Mouse (Mus musculus) frontal cortex, adult 2 months (tissue): ENCODE measurements around the gene Sh3glb2. TPM values are rescaled to one million over a fixed set of nuclear protein-coding genes. Genes with fewer than 3 reads are reported as not detected.

Source experiments
- DNase-seq, 2 experiments: peaks; one replicate each; pipeline ENCODE4 v3.0.0; 2022; ENCODE audit warnings: low spot score in 1 of 2; ENCODE audit errors: extremely low spot score in 1 of 2
- polyA plus RNA-seq: library from polyadenylated mRNA; depleted of rRNA; stranded (reverse); fragments of >200 nt; gene quantifications from 2 replicates; pipeline ENCODE4 v1.2.3, GENCODE M21; 2012; rRNA removed

Sh3glb2 gene
- polyA plus RNA-seq = 569 and 584 TPM in 2 replicates

DNA sequence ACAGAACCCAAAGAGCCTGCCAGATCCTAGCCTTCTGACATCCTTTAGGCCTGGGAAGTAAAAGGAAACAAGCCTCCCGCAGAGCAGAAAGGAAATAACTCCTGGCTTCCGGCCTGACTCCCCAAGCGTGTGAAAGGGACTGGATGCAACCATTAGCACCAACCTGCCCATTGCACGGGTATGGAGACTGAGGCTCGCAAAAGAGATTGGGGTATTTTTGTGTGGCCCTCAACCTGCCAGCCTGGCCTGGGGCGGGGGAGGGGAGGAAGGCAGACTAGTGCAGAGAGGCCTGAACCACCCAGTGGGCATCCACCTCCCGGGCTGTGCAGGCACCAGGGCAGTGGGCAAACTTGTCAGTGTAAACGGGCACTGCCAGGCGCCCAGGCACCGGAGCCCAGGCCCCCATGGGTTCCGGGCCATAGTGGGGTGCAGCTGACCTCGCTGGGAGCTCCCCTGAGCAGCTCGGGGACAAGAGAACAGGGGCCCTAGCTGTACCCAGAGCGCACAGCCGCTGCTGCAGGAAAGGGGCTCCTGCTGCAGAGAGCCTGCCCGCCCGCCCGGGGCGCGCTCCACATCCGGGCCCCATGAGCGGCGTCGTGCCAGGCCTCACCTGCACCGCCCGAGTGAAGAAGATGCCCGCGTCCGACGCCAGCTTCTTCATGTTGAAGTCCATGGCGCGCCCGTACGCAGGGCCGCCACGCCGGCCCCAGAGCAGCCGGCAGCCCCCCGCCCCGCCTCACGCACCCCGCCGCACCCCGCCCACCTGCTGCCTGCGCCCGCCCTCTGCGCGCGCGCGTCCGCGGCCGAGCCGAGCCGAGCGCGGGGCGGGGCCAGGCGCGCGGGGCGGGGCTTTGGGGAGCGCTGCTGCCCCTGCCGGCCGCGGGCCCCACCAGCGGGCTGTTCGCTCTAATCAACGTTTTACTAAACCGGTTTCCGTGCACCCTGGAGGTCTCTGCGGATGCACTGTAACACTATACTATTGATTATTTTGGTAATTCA, at the start of gene Sh3glb2:
Gene Sh3glb2 (minus strand): TSS at position 805 of the 999 bp plus-strand sequence.
- DNase-seq = peak in 1 of 2 experiments; percentile 78

DNA sequence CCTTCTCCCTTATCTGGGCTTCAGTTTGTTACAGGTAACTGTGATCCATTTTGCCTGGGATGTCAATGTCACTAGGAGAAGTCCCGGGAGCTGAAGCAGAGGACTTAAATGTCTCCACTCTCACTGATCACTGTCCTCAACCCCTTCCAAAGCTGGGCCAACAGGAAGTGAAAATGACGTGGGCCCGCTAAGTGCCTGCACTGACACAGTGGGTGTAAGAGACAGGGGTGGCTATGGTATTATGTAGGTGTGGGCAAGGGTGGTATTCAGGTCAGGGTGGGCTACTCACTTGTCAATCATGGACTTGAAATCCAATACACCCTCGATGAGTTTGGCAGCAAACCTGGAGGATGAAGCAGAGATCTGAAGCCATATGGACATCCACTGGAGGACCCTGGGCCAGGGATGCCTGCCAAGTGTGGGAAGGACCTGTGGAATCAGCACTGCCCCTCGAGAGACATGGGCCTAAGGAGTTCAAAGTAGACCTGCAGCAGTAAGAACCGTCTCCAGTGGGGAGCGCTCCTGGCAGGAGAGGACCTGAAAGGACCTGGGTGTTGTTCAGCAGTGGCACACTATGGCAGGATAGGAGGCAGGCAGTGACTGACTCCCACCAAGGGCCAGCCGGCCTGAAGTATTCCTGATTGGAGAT, 49.4 kb upstream of the Sh3glb2 start:
- DNase-seq = no peak

DNA sequence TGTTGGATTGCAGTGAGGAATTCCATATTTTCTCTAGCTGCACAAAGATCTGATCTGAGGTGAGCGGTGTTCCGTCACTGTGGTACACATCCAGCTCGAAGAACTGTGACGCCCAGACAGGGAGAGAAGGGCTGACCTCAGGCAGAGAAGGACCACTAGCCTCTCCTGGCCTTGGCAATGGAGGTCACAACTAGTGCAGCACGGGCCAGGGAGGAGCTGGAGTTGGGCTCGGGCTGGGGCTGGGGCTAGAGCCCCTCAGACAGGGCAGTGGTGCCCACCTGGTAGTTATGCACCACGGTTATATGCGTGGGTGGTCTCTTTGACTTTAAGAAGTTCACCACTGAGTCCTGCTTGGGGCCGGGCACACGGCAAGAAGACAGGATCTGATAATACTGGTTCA, 48.6 kb upstream of the Sh3glb2 start:
- no peak for DNase-seq

DNA sequence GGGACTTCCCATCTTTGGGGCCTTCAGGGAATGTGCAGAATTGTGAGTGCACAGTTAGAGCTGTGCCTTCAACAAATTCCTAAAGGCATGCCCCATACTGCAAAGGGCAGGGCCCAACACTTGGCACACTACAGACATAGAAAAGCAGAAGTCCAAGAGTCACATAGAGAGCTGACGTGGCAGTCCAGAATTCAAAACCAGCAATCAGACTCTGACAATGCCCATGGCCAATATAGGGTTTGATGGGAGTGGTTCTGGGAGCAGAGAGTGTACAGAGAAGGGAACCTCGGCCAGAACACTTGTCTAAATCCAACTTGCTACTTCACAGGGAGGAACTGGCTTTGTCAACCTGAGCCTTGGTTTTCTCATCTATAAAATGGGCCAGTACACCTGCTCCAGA, 48.1 kb upstream of the Sh3glb2 start:
- no peak for DNase-seq

DNA sequence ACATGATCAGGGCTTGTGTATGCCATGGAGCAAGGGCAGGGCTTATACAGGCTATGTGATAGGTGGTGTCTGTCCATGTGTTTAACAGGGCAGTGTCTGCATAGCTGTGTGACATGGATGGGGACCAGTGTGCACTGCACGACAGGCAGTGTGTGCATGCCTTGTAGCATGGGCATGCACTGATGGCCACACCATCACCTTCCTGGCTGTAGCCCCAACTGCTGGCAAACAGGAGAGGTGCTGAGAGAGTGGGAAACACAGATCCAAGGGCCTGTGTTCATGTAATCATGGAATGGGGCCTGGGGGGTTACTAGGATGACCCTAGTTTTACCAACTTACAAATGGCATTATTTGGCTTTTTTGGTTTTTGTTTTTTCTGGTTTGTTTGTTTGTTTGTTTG, 44.7 kb upstream of the Sh3glb2 start:
- DNase-seq = no peak

DNA sequence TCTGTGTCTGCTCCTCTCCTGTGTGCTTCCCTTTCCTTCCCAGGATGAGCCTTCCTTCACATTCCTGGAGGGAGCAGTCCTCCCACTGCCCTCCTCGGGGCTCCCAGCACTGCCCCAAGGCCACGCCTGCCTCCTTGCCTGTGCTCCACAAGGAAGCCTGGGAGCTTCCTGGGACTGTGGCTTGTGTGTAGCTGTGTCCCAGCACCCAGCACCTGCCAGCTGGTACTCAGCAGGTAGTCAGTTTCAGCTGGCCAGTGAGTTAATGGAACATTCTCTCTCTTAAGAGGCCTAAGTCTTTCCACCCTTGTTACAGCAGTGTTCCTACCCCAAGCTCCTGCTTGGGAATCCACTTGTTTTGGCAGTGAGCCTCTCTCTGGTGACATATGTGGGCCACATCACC, 43.7 kb upstream of the Sh3glb2 start:
- no peak for DNase-seq

DNA sequence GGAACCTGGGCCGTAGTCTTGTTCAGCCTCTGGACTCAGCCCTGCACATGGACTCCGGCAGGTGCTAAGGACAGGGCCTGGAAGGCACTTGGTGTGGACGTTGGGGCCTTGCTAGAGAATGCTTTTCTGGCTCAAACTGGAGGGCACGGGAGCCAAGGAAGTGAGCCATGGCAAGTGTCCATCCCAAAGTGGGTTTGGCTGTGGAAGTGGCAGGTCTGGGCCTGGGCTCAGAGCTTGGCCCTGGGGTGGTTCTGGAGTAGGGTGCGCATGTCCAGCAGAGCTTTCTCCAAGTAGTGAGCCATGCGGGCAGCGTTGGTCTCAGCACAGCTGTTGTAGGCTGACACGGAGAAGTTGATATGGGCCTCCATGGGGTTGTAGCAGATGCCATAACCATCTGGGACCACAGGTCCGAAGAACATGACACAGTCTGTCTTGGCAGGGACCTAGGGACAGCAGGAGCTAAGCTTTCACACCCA, 43.3 kb upstream of the Sh3glb2 start:
- DNase-seq = no peak

DNA sequence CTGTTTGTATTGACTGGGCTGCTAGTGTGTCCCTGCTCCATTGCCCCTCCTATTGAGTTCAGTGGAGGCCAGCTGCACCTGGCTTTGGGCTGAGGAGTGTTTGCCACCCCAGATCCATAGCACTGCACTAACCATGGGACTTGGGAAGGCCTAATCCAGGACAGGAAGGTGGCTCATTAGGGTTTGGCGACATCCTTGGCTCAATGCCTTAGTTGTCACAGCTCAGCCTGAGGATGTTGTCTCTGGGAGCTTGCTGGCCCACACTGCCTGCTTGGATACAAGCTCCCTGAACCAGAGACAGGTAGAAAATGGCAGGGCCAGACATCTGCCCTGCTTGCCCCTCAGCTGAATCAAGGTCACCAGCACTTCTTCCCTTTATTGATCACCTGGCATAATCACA, 42.4 kb upstream of the Sh3glb2 start:
- no peak for DNase-seq

DNA sequence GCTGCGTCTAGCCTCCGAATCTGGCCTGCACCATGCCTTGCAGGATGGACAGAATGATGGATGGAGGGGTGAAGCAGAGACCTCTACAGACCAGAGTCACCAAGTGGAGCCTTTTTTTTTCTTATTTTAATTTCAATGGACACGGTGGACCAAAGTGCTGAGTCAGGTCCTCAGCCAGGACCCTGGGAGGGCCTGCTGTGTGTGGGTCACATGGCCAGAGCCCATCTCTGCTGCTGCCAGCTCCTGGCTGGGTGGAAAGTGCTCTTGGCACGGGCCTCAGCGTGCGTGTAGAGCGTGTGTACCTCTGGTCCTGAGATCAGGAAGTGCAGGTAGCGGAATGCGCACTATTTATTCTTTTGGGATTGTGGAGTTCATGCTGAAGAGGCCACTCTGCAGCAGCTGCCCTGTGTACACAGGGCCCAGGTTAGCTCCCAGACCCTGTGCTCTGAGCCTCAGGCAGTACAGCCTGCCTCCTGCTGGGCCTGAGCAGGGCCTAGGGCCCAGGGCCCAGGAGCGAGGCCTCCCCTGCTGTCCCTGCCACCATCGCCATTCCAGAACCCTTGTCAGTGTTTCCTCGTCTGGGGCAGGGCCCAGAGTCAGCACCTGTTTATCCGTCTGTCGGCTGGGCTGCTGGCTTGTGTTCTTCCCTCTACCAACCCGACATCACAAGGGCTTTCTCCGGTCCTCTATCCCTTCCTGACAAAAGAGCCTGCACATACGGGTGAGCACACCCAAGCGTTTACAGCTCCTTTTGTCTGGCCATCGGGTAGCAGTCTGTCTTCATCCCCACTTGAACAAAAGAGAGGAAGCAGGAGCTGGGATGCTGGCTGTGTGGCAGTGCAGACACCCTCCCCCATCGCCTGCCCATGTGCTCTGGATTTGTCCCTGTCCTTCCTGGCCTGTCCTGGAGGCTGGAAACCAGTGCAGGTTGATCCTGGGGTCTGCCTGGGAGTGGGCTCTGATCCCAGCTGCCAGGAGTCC, 40.3 kb upstream of the Sh3glb2 start:
- no peak for DNase-seq

DNA sequence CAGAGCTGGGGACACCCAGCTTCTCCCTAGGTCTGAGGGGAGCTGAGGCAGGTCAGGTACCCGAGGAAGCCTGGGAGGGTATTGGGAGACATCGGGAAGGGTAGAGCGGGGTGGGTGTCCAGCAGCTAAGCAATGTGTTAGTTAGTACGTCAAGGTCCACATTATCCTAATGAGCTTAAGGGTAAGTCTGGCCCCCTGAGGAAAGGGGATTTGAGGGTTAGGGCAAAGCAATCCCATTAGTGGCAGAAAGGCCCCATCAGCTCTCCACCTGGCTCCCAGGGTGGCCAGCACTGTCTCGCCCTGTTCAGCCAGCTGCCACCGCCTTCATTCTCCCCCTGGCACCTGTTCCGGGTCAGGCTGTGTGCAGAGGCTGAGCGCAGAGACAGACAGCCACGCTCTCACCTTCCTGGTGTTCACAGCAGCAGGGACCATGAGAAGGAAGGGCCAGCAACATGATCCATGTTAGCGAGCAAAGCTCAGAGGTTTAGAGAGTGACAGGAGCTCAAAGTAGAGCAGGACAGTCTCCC, 38.9 kb upstream of the Sh3glb2 start:
- DNase-seq = no peak

DNA sequence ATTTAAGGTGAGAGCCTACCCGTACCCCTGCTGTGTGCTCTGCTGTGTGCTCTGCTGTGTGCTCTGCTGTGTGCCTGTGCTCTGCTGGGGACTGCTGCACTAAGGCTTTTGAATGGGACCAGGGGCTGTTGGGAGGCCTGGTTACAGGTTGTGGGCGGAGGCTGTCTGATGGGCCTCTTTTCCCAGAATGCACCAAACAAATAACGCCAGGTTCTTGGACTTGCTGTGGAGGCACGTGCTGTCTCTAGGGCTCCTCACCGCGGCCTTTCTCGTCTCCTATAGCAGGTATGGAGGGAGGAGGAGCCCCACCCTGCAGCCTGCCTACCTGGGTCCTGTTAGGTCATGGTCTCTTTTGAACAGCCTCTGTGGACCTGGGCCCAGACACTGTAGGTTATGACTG, 37.1 kb upstream of the Sh3glb2 start:
- DNase-seq = no peak

DNA sequence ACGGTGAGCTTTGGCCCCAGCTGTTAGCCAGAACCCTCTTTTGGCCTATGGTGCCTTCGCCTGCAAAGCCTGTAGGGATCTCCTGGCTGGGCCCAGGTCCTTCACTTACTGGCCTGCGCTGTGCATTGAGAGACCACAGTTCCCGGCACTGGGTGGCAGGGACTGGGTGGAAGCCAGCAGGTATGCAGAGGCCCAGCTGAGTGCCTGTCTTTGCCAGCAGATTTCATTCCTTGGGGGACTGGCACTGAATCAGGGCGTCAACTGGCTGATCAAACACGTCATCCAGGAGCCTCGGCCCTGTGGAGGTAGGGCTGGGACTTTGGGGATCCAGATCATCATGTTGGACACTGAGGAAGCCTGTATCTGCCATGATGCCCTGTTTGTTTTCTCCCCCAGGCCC, 36.6 kb upstream of the Sh3glb2 start:
- DNase-seq = no peak

DNA sequence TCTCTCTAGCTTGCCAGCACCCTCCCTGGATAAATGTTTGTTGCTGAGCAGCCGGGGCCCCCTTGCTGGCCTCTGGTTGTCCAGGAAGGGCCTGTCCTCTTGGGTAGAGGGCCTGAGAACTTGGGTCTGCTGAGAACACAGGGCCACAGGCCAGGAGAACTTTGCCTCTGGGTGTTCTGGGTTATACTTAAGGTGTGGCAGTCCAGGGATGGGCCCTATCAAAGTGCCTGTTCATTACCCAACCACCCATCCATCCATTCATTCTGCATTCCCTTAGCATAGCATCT, 34.2 kb upstream of the Sh3glb2 start:
- DNase-seq = no peak

DNA sequence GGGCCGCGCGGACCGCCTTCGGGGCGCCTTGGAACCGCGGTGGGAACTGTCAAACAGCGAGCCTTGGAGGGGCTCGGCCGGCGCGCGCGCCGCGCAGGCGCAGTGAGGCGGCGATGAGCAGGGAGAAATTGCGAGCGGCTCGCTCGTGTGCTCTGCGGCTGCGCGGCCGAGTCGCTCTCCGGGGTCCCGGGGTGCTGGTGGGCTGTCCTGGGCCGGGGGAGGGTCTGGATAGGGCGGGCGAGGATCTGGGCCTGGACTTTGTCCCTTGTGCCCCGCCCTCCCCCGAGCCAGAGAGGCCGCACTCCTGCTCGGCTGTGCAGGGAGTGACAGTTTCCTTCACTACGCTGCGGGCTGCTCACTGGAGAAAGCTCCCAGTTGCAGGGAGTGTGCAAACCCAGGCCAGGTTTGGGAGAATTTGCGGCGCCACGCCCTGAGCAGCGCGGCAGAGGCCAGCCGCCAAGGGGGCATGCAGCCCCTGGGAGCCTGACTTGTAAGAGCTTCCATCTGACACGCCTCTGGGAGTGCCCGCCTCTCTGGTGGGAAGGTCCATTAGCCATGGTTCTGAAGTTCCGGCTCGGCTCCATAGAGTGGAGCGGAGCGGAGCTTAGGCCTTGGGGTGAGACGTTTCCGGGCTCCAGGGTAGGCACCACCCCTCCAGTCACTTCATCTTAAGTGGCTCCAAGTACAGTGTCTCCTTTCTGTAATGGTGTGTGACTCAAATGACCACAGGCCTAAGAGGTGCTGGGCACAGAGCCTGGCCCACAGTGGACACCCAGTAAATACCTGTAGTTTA, 33.6 kb upstream of the Sh3glb2 start:
- DNase-seq = peak in 1 of 2 experiments; percentile 52

DNA sequence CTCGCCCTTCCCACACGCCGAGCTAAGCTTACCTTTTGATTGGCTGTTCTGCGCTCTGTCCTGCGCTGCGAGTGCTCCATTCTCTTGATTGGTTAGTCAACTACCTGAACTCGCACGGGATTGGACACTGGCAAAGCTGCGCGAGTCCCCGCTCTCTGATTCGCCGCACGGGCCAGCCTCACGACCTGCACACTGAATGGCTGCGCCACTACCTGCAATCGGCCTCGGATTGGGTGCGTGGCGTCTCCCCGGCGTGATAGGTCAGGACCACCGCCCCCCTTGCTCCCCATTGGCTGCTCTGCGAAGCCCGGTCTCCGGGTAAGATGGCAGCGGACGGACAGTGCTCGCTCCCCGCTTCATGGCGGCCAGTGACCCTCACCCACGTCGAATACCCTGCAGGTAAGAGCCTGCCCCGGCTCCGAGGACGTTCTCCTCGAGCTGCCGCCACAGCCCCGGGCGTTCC, 33.0 kb upstream of the Sh3glb2 start, which contains the start of gene Dolpp1:
Gene Dolpp1 (plus strand): TSS at position 141 of the 463 bp plus-strand sequence.
- DNase-seq = peak; percentile 99

DNA sequence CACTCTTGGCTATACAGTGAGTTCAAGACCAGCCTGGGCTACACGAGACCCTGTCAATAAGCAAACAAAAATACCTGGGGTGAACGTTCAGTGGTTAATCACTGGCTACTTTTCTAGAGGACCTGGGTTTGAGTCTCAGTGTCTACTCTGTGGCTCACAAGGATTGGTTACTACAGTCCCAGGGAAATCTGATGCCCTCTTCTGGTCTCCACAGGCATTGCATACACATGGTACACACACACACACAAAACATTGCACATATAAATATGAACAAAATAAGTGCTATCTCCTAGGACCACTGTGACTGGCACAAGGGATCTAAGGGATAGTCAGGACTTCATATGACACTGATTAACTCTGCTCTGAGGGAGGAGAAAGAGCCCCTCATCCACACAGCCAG, 29.9 kb upstream of the Sh3glb2 start:
- DNase-seq = no peak

DNA sequence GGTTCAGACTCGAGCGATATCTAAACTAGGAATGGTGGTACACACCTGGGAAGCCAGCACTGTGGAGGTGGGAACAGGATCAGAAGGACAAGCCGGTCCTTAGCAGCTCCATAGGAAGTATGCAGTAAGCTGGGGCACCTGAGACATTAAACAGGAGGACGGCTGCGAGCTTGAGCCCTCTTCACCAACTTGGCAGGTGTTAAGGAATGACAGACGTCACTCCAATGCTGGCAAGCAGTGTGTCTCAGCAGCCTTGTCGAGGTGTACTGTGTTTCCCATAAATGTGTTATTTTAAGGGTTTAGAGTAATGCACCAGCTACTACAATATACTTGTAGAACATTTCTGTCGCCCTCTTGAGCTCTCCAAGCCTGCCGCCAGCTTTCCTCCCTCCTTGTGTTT, 27.8 kb upstream of the Sh3glb2 start:
- no peak for DNase-seq

DNA sequence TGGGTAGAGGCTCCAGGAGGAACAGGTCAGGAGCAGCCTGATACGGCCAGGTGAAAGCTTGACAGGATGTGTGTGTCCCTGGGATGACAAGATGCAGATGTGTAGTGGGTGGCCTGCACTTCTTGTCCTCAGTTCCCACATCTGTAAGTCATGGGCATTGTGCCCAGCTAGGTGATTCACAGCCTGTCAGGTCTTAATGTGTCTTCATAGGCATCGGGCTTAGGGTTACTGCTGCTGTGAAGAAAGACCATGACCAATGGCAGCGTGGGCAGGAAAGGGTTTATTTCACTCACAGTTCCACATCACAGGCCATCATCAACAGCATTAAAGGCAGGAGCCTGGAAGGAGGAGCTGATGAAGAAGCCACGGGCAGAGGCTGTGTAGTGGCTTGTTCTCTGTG, 26.5 kb upstream of the Sh3glb2 start:
- no peak for DNase-seq

DNA sequence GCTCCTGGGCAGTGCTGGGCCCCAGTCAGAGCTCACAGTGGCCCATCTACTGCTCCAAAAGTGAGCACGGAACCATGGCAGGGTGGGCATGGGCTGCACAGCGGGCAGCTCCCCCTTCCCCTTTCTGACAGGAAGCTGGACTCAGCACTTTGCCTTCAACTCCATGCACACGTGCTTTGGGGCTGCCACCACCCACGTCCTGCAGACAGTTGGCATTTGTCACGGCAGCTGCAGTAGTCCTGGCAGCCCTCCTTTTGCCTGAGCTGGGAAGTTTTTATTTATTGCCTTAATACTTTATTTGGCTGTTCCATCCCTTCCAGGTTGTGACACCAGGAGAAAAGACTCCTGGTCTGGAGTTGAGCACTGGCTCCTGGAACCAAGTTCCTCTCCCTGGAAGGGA, 25.7 kb upstream of the Sh3glb2 start:
- peak in 1 of 2 experiments; percentile 46 for DNase-seq

DNA sequence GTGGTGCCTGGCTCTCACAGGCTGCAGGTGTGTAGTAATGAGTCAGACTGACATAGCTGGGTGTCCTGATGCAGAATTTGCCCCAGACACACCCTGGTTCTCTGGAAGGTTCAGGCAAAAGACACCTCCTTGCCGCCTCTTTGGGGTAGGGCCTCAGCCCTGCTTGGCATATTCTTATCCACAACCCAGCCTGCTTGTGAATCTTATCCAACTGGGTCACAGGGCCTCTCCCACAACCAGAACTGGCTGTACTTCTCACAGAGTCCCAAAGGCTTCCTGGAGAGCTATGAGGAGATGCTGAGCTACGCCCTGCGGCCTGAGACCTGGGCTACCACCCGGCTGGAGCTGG, 22.2 kb upstream of the Sh3glb2 start:
- DNase-seq = no peak
